Mouse (Mus musculus): ENCODE results near the gene S1pr5. TPM values are rescaled to one million over a fixed set of nuclear protein-coding genes. Genes with fewer than 3 reads are reported as not detected.

S1pr5 gene
- polyA plus RNA-seq, 1 experiment = 0.08 TPM

DNA sequence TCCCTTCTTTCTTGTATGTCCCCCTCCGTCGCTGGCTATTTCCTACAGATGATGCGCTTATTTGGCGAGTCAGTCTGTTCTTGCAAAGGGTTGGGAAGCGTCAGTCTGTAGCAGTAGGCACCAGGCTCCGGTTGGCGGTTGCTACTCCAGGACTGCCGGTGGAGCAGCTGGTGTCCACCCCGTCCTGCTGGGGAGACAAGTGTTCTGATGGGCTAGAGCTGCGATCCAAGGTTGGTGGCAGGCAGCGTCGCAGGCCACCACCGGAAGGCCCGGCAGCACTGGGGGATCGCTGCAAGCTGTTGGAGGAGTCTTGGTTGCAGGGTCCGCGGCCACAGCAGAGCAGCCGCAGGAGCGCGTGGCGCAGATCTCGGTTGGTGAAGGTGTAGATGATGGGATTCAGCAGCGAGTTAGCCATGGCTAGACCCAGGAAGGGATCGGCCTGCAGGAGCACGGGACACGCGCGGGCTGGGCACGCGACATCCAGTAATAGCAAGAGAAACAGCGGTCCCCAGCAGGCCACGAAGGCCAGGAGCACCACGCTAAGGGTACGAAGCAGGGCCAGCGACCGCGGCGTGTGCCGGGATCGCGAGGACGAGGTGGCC, 4.3 kb downstream of the S1pr5 start:
- Histone ChIP-seq H3K4me1 (ENCODE audit: control insufficient read depth, insufficient read depth, insufficient read length, low read length) (peaks cover 12% of the 10 kb centered on the region), H3K36me3 (ENCODE audit: control insufficient read depth, insufficient read depth, low read length) (no peaks in the 10 kb centered on the region), H3K27me3 (ENCODE audit: control insufficient read depth, insufficient read depth, low read length) (peaks cover 42% of the 10 kb centered on the region), H3K4me3 (ENCODE audit: low read depth, low read length) (peak overlapping the region; percentile 55), H3K27ac (ENCODE audit: insufficient read depth, low read depth, low read length) (no peak overlapping the region)
- WGBS = 10% methylated on average over 42 of the region's 42 CpGs
- no peak for TF ChIP-seq POLR2A (IDR thresholded peaks at IDR 0.05; ENCODE audit: low read depth, low read length)
- TF ChIP-seq CTCF (IDR thresholded peaks at IDR 0.05; ENCODE audit: extremely low read depth, insufficient read length, insufficient replicate concordance, low read depth, low read length) = no peak

DNA sequence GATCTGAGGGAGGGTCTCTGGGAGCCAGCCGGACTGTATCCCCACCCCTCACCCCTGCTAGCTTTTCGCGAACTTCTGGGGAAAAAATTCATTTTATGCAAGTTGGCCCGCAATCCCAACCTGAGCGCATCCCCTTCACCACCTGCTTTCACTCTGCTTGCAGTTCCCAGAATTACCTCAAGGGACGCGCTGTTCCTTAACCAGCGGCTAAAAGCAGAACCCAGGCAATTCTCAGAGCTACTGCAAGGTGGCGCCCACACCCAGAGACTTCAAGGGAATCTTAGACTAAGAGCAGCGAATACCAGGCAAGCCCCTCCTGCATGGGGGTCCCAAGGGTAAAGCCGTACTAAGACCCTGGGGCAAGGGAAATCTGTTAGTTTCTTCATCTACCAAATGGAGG, 6.9 kb downstream of the S1pr5 start:
- Histone ChIP-seq H3K36me3 (ENCODE audit: control insufficient read depth, insufficient read depth, low read length) (no peaks in the 10 kb centered on the region), H3K27me3 (ENCODE audit: control insufficient read depth, insufficient read depth, low read length) (peaks cover 30% of the 10 kb centered on the region), H3K4me3 (ENCODE audit: low read depth, low read length) (no peak overlapping the region), H3K4me1 (ENCODE audit: control insufficient read depth, insufficient read depth, insufficient read length, low read length) (peaks cover 20% of the 10 kb centered on the region), H3K27ac (ENCODE audit: insufficient read depth, low read depth, low read length) (no peak overlapping the region)
- TF ChIP-seq CTCF (IDR thresholded peaks at IDR 0.05; ENCODE audit: extremely low read depth, insufficient read length, insufficient replicate concordance, low read depth, low read length) (peak; percentile 99; the same call in 1 of the 2 replicates), POLR2A (IDR thresholded peaks at IDR 0.05; ENCODE audit: low read depth, low read length) (no peak)
- WGBS = 5% methylated on average over 11 of the region's 11 CpGs

DNA sequence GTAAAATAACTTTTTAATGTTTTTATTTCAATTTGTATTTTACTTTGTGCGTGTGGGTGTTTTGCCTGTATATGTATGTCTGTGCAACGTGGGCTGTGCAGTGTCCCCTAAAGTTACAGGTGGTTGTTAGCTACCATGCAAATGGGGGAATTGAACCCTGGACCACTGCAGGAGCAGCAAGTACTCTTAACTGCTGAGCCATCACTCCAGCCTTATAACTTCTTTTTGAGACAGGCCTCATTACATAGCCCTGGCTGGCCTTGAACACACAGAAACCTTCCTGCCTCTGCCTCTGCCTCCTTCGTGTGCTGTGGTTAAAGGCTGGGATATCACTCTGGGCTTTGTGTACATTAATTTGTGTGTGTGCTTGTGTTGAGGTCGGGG, 8.8 kb downstream of the S1pr5 start:
- peak overlapping the region; percentile 83 for H3K27ac ChIP-seq (ENCODE audit: insufficient read depth, low read depth, low read length)
- 28% methylated on average over 4 of the region's 4 CpGs for WGBS
- H3K27me3 ChIP-seq (ENCODE audit: control insufficient read depth, insufficient read depth, low read length) = peaks cover 17% of the 10 kb centered on the region
- H3K36me3 ChIP-seq (ENCODE audit: control insufficient read depth, insufficient read depth, low read length) = peaks cover under 1% of the 10 kb centered on the region; the same call in 1 of the 2 replicates
- H3K4me3 ChIP-seq (ENCODE audit: low read depth, low read length) = peak overlapping the region; percentile 85
- peaks cover 25% of the 10 kb centered on the region for H3K4me1 ChIP-seq (ENCODE audit: control insufficient read depth, insufficient read depth, insufficient read length, low read length)
- no peak for TF ChIP-seq POLR2A (IDR thresholded peaks at IDR 0.05; ENCODE audit: low read depth, low read length)
- no peak for TF ChIP-seq CTCF (IDR thresholded peaks at IDR 0.05; ENCODE audit: extremely low read depth, insufficient read length, insufficient replicate concordance, low read depth, low read length)

DNA sequence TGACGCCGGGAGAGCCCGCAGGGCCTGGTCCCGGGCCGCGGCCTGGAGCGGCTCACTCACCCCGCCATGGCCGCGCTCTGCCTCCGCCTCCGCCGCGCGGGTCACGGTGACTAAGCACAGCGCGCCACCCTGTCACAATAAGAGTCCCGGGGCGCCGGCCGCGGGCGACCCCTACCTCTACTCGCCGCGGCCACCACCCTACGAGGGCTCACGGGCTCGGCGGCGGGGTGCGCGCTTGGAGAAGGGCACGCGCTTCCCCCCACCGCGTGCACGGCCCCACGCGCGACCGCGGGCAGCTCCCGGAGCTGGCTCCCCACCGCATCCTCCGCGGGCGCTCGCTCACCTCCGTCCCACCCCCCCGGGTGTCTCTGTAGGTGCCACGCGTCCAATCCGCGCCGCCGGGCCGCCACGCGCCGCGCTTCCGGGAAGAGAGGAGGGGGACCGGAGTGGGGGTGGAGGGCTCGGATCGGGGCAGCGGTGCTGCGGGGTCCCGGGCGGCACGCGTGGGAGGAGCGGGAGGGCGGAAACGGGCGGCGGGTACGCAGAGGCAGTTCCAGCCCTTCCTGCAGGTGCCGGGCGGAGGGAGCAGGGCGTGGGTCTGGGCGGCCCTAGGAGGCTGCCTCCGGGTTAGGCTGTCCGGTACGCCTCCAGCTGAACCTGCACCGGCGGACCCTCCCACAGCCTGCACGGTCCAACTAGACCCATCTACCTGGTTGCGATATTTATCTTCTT, 9.3 kb downstream of the S1pr5 start, which contains the start of gene Keap1:
TSS of gene Keap1 (minus strand) at position 629 of the 732 bp plus-strand sequence.
- H3K27ac ChIP-seq (ENCODE audit: insufficient read depth, low read depth, low read length) = peak within 1 kb of the TSS; percentile 83
- TF ChIP-seq POLR2A (IDR thresholded peaks at IDR 0.05; ENCODE audit: low read depth, low read length) = peak; percentile 62
- TF ChIP-seq CTCF (IDR thresholded peaks at IDR 0.05; ENCODE audit: extremely low read depth, insufficient read length, insufficient replicate concordance, low read depth, low read length) = no peak
- peaks cover 19% of the 10 kb centered on the region for H3K4me1 ChIP-seq (ENCODE audit: control insufficient read depth, insufficient read depth, insufficient read length, low read length)
- H3K27me3 ChIP-seq (ENCODE audit: control insufficient read depth, insufficient read depth, low read length) = peaks cover 11% of the 10 kb centered on the region
- peaks cover 5% of the 10 kb centered on the region for H3K36me3 ChIP-seq (ENCODE audit: control insufficient read depth, insufficient read depth, low read length)
- H3K4me3 ChIP-seq (ENCODE audit: low read depth, low read length) = peak within 1 kb of the TSS; percentile 85
- WGBS = under 1% methylated on average over 90 of the region's 90 CpGs

DNA sequence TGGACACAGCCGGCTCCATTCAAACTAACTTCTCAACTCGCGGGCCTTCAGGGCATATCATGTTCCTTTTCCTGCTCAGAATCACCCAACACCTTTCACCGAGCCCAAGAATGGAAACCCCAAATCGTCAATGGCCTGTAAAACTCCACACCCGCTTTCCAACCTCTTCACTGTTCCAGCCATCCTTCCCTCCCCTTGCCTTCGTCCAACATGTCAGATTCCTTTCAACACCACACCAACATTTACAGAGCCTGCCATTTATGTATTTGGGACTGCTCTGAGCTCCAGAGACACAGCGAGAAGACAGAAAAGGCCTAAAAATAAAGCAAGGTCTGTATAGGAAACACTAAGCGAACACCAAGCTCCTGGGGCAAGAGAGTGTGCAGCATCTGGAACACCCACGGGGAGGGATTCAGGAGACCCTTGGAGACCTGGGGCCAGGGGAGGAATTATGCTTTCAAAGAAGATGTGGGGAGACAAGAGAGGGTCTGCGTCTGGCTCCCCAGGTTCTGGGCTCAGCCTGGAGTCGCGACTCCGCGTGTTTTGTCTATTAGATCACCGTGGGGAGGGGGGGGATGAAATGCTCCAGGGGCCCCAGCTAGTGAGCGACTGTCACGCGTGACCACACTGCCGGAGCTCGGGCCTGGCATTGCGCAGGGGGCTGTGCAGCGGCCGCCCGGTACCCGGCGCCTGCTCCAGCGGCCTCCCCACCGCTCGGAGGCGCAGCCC, 10.1 kb downstream of the S1pr5 start:
- under 1% methylated on average over 31 of the region's 31 CpGs for WGBS
- H3K27ac ChIP-seq (ENCODE audit: insufficient read depth, low read depth, low read length) = peak overlapping the region; percentile 83
- TF ChIP-seq CTCF (IDR thresholded peaks at IDR 0.05; ENCODE audit: extremely low read depth, insufficient read length, insufficient replicate concordance, low read depth, low read length) (no peak), POLR2A (IDR thresholded peaks at IDR 0.05; ENCODE audit: low read depth, low read length) (no peak)

DNA sequence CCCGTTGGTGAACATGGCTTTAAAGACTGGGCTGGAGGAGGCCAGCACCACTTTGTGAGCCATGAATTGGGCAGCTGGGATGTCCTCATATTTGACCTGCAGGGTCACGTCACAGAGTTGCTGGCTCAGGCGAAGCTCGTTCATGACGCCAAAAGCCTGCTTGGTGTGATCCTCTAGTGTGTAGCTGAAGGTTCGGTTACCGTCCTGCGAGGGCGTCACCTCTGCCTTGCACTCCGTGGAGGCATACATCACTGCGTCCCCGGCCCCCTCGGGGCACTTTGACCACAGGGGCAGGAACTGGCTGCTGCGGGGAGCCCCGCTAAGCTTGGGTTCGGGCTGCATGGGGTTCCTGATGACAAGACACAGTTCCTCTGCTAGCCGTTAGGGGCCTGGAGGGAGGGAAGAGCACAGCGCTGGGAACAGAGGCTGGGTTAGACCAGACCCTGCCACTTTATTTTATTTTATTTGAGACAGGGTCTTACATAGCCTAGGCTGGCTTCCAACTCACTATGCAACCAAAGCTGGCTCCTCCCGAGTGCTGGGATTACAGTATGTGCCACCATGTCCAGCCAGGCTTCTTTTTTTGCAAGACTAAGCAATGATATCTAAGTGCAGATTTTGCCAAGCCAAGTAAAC, 10.8 kb downstream of the S1pr5 start:
- H3K4me1 ChIP-seq (ENCODE audit: control insufficient read depth, insufficient read depth, insufficient read length, low read length) = peaks cover 17% of the 10 kb centered on the region
- H3K27ac ChIP-seq (ENCODE audit: insufficient read depth, low read depth, low read length) = peak overlapping the region; percentile 83
- no peaks in the 10 kb centered on the region for H3K27me3 ChIP-seq (ENCODE audit: control insufficient read depth, insufficient read depth, low read length)
- H3K36me3 ChIP-seq (ENCODE audit: control insufficient read depth, insufficient read depth, low read length) = peaks cover 18% of the 10 kb centered on the region
- no peak for TF ChIP-seq CTCF (IDR thresholded peaks at IDR 0.05; ENCODE audit: extremely low read depth, insufficient read length, insufficient replicate concordance, low read depth, low read length)
- TF ChIP-seq POLR2A (IDR thresholded peaks at IDR 0.05; ENCODE audit: low read depth, low read length) = no peak
- WGBS = 17% methylated on average over 19 of the region's 19 CpGs
- H3K4me3 ChIP-seq (ENCODE audit: low read depth, low read length) = peak overlapping the region; percentile 85

More for the DNA sequence above, 10.1 kb downstream of the S1pr5 start:
- Histone ChIP-seq H3K36me3 (ENCODE audit: control insufficient read depth, insufficient read depth, low read length) (peaks cover 13% of the 10 kb centered on the region), H3K4me3 (ENCODE audit: low read depth, low read length) (peak overlapping the region; percentile 85), H3K4me1 (ENCODE audit: control insufficient read depth, insufficient read depth, insufficient read length, low read length) (peaks cover 17% of the 10 kb centered on the region), H3K27me3 (ENCODE audit: control insufficient read depth, insufficient read depth, low read length) (peaks cover 5% of the 10 kb centered on the region)

All from small intestine, adult 2 months (tissue).